Mouse (Mus musculus) gastrocnemius, postnatal 10 days (tissue): ENCODE data around the gene Nup188. TPM values are rescaled to one million over a fixed set of nuclear protein-coding genes. Genes with fewer than 3 reads are reported as not detected.

Experiments
- DNase-seq: peaks from one replicate; pipeline ENCODE4 v3.0.0; 2021; ENCODE audit warnings: mixed read lengths
- long read RNA-seq, 2 experiments: library from polyadenylated mRNA; stranded (forward); transcript quantifications; one replicate each; pipeline ENCODE4 v2.0.0; 2021
- total RNA-seq, 2 experiments: library from RNA; stranded (reverse); gene quantifications; 2 replicates each; pipeline ENCODE4 v1.2.3; 2021

The Nup188 gene
- 10 to 100 TPM; 15.9 to 18.1 TPM for total RNA-seq
- long read RNA-seq, experiment 1, full-length matches to known transcripts = 13 of 21 reads
- long read RNA-seq, experiment 1, partial matches to known transcripts = 5 of 21 reads
- long read RNA-seq, experiment 1, other reads (novel, unspliced or antisense) = 3 of 21 reads
- long read RNA-seq, experiment 2, full-length matches to known transcripts = 10 of 19 reads
- long read RNA-seq, experiment 2, partial matches to known transcripts = 5 of 19 reads
- long read RNA-seq, experiment 2, other reads (novel, unspliced or antisense) = 4 of 19 reads

- peak; percentile 99 for DNase-seq
These were observed at the start of gene Nup188, which contains the start of gene Dolk for GRCm38 (mm10) chr2:30286192-30287026. Gene Nup188 (plus strand): TSS chr2:30286397. Gene Dolk (minus strand): TSS chr2:30286334.

GRCm38 (mm10) chr2:30236426-30237198 is 49.6 kb upstream of the Nup188 start:
- DNase-seq = no peak

- peak; percentile 100 for DNase-seq
These were observed 48.9 kb upstream of the Nup188 start, which contains the start of gene Lrrc8a for GRCm38 (mm10) chr2:30237199-30237880. Gene Lrrc8a (plus strand): TSS chr2:30237715.

GRCm38 (mm10) chr2:30237881-30238280 is 48.3 kb upstream of the Nup188 start:
- DNase-seq = peak; percentile 78

- no peak for DNase-seq
These were observed 47.2 kb upstream of the Nup188 start for GRCm38 (mm10) chr2:30238906-30239465.

- DNase-seq = no peak
These were observed 46.4 kb upstream of the Nup188 start for GRCm38 (mm10) chr2:30239777-30240176.

DNA sequence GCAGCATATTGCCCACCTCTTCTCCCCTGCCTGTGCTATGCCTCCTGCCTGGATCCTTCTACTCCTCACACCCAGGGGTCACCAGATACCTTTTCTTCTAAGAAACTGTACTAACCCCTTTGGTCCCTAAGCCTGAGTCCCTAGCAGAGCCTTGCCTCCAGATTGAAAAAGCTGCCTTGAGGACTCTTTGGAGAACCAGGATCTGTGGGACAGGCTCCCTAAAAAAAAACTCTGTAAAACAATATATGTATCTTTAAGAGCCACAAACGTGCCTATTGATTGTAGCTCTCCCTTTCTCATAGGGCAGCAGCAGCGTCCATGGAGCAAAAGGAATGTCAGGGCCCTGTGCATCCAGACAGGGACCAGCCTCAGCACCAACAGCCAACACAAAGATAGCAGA is 45.9 kb upstream of the Nup188 start, which contains the start of gene Gm28035:
Gm28035 (plus strand) TSS at position 301 of the 400 bp plus-strand sequence.
- DNase-seq = no peak

DNA sequence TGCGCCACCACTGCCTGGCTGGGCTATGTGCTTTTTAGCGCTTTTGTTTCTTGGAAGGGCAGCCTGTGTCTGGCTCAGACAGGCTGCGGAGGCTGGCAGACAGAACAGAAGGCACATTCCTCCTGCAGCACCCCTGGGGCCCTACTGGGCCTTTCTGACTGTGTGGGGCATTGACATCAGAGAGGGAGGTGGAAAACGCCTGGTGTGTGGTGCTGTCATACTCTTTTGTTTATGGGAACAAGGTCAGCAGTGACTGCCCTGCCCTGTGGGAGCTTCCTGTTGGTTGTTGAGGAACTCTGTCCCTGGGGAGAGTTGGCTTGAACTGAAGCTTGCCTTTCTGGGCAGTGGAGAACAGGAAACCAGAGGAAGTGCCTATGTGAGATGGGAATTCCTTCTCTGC is 43.7 kb upstream of the Nup188 start:
- DNase-seq = no peak

DNA sequence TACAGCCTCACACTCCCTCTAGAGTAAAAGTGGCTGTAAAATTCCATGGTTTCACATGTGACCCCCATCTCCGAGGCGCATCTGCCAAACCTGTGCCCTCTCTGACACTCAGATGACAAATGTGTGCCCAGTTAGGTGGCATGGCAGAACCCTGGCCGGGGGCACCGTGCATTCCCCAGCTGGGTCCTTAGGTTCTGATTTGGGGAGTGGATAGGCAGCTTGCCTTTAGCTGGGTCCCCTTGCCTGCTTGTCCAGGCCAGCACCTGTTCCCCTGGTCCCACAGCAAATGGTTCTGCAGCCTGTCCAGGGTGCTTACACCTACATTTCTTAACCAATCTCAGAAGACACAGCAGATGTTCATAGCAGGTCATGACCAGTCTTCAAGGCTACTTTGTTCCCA is 42.8 kb upstream of the Nup188 start:
- DNase-seq = no peak

DNA sequence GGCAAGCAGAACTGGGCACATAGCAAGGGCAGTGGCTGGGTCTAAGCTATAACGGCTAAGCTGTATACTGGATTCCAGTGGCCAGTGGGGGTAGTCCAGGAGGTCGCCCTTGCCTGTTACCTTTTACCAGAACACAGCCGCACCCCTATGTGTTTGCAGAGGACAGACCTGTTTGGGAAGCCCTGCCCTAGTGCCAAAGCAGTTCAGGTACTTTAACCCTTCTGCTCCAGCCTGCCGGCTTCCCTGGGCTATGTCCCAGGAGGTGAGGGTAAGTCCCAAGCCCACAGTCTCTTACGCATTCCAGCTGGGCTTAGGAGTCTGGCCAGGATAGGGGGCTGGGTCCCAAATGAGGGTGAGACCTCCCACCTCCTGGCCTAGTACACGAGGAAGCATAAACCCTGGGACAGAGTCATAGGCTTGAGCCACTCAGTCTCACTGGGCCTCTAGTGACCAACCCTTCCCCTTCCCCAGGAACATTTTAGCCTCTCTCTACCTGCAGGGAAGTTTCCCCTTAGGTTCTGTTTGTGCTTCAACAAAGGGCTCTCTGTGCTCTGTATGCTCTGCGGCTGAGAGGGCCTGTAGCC is 41.5 kb upstream of the Nup188 start:
- no peak for DNase-seq

DNA sequence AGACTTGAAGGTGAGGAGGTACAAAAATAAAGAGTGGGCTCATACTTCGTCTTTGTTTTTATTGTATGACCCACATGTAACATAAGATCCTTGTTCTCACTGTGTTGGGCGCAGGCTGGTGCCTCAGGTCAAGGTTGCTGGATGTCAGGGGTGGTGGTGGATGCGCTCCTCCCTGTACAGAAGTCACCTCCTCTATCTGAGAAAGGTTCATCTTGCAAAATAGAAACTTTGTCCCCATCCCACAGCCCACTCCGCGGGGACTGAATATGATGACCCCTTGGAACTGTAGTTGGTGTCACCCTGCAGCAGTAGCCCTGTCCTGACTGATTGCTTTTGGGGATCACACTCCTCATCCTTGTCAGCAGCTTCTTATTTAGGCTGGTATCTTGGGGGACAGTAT is 39.2 kb upstream of the Nup188 start:
- DNase-seq = no peak

DNA sequence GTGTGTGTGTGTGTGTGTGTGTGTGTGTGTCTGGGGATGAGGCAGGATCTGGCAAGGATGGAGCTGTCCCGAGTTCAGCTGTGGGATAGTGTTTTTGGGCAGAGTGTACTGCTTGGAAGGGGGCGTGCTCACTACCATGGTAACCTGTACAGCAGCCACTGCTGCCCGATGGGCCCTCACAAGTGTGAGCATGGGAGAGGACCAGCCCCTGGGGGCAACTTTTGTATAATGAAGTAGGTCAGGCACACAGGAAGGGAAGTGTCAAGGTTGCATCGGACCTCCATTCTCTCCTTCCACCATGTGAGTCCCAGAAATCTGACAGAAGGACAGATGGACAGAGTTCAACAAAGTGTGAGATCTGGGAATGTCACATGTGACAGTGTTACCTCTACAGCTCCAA is 38.5 kb upstream of the Nup188 start:
- DNase-seq = no peak

GRCm38 (mm10) chr2:30249182-30249581 is 37.0 kb upstream of the Nup188 start:
- no peak for DNase-seq

GRCm38 (mm10) chr2:30250166-30251128 is 35.8 kb upstream of the Nup188 start:
- no peak for DNase-seq

GRCm38 (mm10) chr2:30251417-30252104 is 34.6 kb upstream of the Nup188 start:
- no peak for DNase-seq

- no peak for DNase-seq
These were observed 33.7 kb upstream of the Nup188 start for GRCm38 (mm10) chr2:30252521-30252920.

- no peak for DNase-seq
These were observed 32.4 kb upstream of the Nup188 start for GRCm38 (mm10) chr2:30253809-30254208.

- DNase-seq = no peak
These were observed 30.4 kb upstream of the Nup188 start for GRCm38 (mm10) chr2:30255631-30256395.
